Mouse (Mus musculus) megakaryocyte, embryonic 14.5 days (primary cell): Measurements from ENCODE around the gene Ankk1.

Experiments used
- FLI1 ChIP-seq: IDR thresholded peaks from 2 replicates; pipeline ENCODE4 v1.6.1; 2012; ENCODE audit warnings: low read length, inconsistent platforms, mixed read lengths
- GATA1 ChIP-seq: IDR thresholded peaks from 3 replicates; pipeline ENCODE4 v1.6.1; 2012; ENCODE audit warnings: mixed read lengths, low read length, inconsistent platforms, borderline replicate concordance

DNA sequence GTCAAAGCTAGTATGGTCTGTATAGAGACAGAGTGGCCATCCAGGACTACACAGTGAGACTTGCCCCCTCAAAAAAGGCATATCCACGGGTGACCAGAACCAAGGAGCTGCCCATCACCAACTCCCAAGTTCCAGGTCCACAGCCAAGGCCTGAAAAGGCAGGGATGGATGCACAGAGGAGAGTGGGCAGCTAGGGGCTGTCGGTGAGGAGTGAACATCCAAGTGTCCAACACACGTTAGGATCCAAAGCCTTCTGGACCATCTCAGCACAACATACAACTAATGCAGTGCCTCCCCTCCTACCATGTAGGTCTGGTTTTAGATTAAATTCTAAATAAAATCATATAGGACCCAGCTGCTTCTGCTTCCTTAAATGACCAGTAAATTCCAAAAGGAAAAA, 29.3 kb upstream of the Ankk1 start:
- no peak for TF ChIP-seq GATA1
- TF ChIP-seq FLI1, result no peak
